Mouse (Mus musculus) liver, postnatal 0 days (tissue): ENCODE results near the gene Nxf1.

ENCODE experiments used
- CTCF ChIP-seq: sonication (generic); IDR thresholded peaks from 2 replicates; pipeline ENCODE4 v1.5.1; 2016; ENCODE audit warnings: antibody characterized with exemption, low read depth
- EP300 ChIP-seq: IDR thresholded peaks from 2 replicates; pipeline ENCODE4 v1.6.1; 2016; ENCODE audit warnings: antibody characterized with exemption, low read depth, mild to moderate bottlenecking

- no peak for TF ChIP-seq CTCF
- TF ChIP-seq EP300: no peak
These were observed 32.5 kb upstream of the Nxf1 start for GRCm38 (mm10) chr19:8724392-8724791.
